Mouse (Mus musculus) kidney, embryonic 14.5 days (tissue): ENCODE data around the gene Camk2d. TPM values are rescaled to one million over a fixed set of nuclear protein-coding genes. Genes with fewer than 3 reads are reported as not detected.

Experiments
- ATAC-seq: fragments of 200-750 bp; cut with Nextera tagmentation; 2 replicates; pipeline ENCODE4 v1.8.0; 2017; ENCODE audit warnings: moderate number of reproducible peaks, mild to moderate bottlenecking, moderate TSS enrichment, moderate library complexity; ENCODE audit not compliant: low FRiP score, low TSS enrichment
- H3K27ac ChIP-seq: fragments of 300-500 bp; sonication (generic); 2 replicates; pipeline ENCODE4 v1.5.1; 2014; ENCODE audit warnings: low read depth, mild to moderate bottlenecking, low read length, moderate library complexity, mixed read lengths
- H3K27me3 ChIP-seq: fragments of 300-500 bp; sonication (generic); 2 replicates; pipeline ENCODE4 v1.6.1; 2014; ENCODE audit warnings: mild to moderate bottlenecking, low read length; ENCODE audit not compliant: control insufficient read depth, insufficient read depth
- H3K36me3 ChIP-seq: fragments of 300-500 bp; sonication (generic); 2 replicates; pipeline ENCODE4 v1.6.1; 2014; ENCODE audit warnings: low read length, mixed read lengths; ENCODE audit not compliant: control insufficient read depth, insufficient read depth
- H3K4me1 ChIP-seq: fragments of 300-500 bp; sonication (generic); 2 replicates; pipeline ENCODE4 v1.6.1; 2014; ENCODE audit warnings: low read length, mixed read lengths; ENCODE audit not compliant: control insufficient read depth, insufficient read depth
- H3K4me2 ChIP-seq: fragments of 300-500 bp; sonication (generic); replicated peaks from 2 replicates; pipeline ENCODE4 v1.6.1; 2014; ENCODE audit warnings: low read depth, mild to moderate bottlenecking, low read length
- H3K4me3 ChIP-seq: fragments of 300-500 bp; sonication (generic); 2 replicates; pipeline ENCODE4 v1.5.1; 2014; ENCODE audit warnings: mild to moderate bottlenecking, low read length
- H3K9ac ChIP-seq: fragments of 300-500 bp; sonication (generic); 2 replicates; pipeline ENCODE4 v1.6.1; 2014; ENCODE audit warnings: low read depth, mild to moderate bottlenecking, low read length, moderate library complexity
- H3K9me3 ChIP-seq: fragments of 300-500 bp; sonication (generic); 2 replicates; pipeline ENCODE4 v1.6.1; 2016; ENCODE audit warnings: low read length; ENCODE audit not compliant: control insufficient read depth
- WGBS: fragments of 180-500 bp; shearing (Covaris S2); extraction: QIAGEN DNeasy Blood & Tissue Kit; methylation state at CpG from one replicate; pipeline ENCODE4 v1.1.7; 2014; 5-methylcytosine and 5-hydroxymethylcytosine counted together
- polyA plus RNA-seq: library from polyadenylated mRNA; unstranded; fragments of >200 nt; fragmentation: Nextera tagmentation; extraction: Ambion mirVana; gene quantifications from 2 replicates; pipeline ENCODE4 v1.2.1, GENCODE M21; 2014

Camk2d gene
- polyA plus RNA-seq, 1 experiment from 2014 or later = 29.4 TPM

- H3K27me3 ChIP-seq = no peaks in the 10 kb centered on the region
- no peaks in the 10 kb centered on the region for H3K4me1 ChIP-seq
- no peak for ATAC-seq
- H3K9me3 ChIP-seq = no peaks in the 10 kb centered on the region
- no peak overlapping the region for H3K9ac ChIP-seq
- H3K4me2 ChIP-seq = no peak overlapping the region
- H3K27ac ChIP-seq = no peak overlapping the region
- no peaks in the 10 kb centered on the region for H3K36me3 ChIP-seq
- H3K4me3 ChIP-seq = no peak overlapping the region
- 59% methylated on average over 4 of the region's 4 CpGs for WGBS
These were observed 85.9 kb downstream of the Camk2d start for GRCm38 (mm10) chr3:126681996-126682395.

GRCm38 (mm10) chr3:126685363-126685762 is 89.3 kb downstream of the Camk2d start:
- Histone ChIP-seq H3K36me3 (no peaks in the 10 kb centered on the region), H3K4me2 (no peak overlapping the region), H3K4me3 (no peak overlapping the region), H3K4me1 (no peaks in the 10 kb centered on the region), H3K9ac (no peak overlapping the region), H3K9me3 (no peaks in the 10 kb centered on the region), H3K27me3 (no peaks in the 10 kb centered on the region), H3K27ac (no peak overlapping the region)
- 63% methylated on average over 6 of the region's 6 CpGs for WGBS
- ATAC-seq = no peak

GRCm38 (mm10) chr3:126687150-126687549 is 91.0 kb downstream of the Camk2d start:
- ATAC-seq = no peak
- Histone ChIP-seq H3K36me3 (no peaks in the 10 kb centered on the region), H3K4me2 (no peak overlapping the region), H3K9me3 (no peaks in the 10 kb centered on the region), H3K27me3 (no peaks in the 10 kb centered on the region), H3K4me3 (no peak overlapping the region), H3K27ac (no peak overlapping the region), H3K9ac (no peak overlapping the region), H3K4me1 (peaks cover 1% of the 10 kb centered on the region; the same call in 1 of the 2 replicates)
- whole genome bisulfite sequencing = 88% methylated on average over 4 of the region's 4 CpGs

DNA sequence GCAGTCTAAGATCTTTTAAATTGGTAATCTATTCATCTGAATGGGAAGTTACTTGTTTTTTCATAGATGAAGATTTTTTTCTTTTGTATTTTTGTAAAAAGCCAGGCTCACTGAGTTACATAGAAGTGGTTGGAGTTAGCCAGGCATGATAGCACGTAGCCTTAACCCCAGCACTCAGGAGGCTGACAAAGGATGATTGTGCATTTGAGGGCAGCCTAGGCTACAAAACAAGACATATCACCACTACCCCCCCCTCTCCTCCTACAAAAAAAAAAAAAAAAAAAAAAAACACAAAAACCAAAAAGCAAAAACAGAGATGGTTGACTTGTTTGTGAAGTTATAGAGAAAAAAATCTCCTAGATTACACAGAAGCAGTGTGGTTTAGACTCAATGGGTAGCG is 92.4 kb downstream of the Camk2d start:
- Histone ChIP-seq H3K9me3 (no peaks in the 10 kb centered on the region), H3K36me3 (no peaks in the 10 kb centered on the region), H3K4me3 (no peak overlapping the region), H3K27me3 (no peaks in the 10 kb centered on the region), H3K27ac (no peak overlapping the region), H3K4me1 (peaks cover 14% of the 10 kb centered on the region; the same call in 1 of the 2 replicates), H3K9ac (no peak overlapping the region), H3K4me2 (no peak overlapping the region)
- WGBS = 84% methylated on average over 2 of the region's 2 CpGs
- ATAC-seq = no peak

DNA sequence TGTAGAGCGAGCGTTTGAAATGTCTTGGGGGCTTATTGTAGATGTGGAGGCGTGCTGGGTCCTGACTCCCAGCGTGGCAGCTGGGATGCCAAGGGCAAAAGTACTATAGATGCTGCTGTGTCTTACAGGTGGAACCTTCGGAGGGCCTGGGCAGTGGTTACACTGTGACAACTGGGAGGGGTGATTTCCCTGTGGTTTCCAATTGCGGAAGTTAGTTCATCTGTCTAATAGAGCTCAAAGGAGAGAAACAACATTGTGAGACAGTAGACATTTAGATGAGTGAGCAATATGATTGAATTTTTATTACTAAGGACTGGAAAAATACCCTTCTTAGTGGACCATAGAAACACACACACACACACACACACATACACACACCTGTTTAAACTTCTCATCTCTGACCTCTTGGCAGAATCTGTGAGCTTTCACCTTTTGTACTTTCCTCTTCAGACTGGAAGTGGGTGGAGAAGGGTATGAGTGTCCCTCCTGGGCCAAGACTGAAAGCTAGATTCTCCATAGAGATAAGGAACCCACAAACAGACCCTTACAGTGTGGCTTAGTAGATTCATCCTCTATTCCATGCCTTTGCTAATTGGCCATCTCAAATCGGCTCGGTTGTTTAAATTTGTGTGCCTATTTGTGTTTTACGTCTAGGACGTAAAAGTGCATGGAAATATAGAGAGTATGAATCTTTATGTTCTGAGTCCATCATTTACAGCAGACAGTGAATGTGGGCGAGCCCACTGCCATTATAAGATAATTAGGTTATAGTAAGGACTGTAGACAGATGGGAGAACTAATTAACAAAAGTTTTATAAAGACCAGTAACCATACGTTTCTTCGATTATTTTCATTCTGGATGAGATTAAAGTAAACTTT is 94.8 kb downstream of the Camk2d start:
- Histone ChIP-seq H3K27ac (no peak overlapping the region), H3K36me3 (no peaks in the 10 kb centered on the region), H3K9ac (no peak overlapping the region), H3K27me3 (no peaks in the 10 kb centered on the region), H3K4me2 (no peak overlapping the region), H3K9me3 (no peaks in the 10 kb centered on the region), H3K4me3 (no peak overlapping the region), H3K4me1 (peaks cover 23% of the 10 kb centered on the region)
- 87% methylated on average over 13 of the region's 13 CpGs for WGBS
- ATAC-seq = no peak

- 78% methylated on average over 2 of the region's 2 CpGs for WGBS
- ATAC-seq = no peak
- no peaks in the 10 kb centered on the region for H3K36me3 ChIP-seq
- H3K27me3 ChIP-seq = no peaks in the 10 kb centered on the region
- H3K9ac ChIP-seq = no peak overlapping the region
- no peak overlapping the region for H3K4me3 ChIP-seq
- peaks cover 24% of the 10 kb centered on the region for H3K4me1 ChIP-seq
- H3K9me3 ChIP-seq = no peaks in the 10 kb centered on the region
- no peak overlapping the region for H3K4me2 ChIP-seq
- H3K27ac ChIP-seq = no peak overlapping the region
These were observed 95.5 kb downstream of the Camk2d start for GRCm38 (mm10) chr3:126691565-126691964.

GRCm38 (mm10) chr3:126692797-126693196 is 96.7 kb downstream of the Camk2d start:
- peak overlapping the region; percentile 32; the same call in 1 of the 2 replicates for H3K27ac ChIP-seq
- H3K27me3 ChIP-seq = no peaks in the 10 kb centered on the region
- WGBS = 41% methylated on average over 8 of the region's 8 CpGs
- peak overlapping the region; percentile 31 for H3K4me2 ChIP-seq
- no peak overlapping the region for H3K9ac ChIP-seq
- no peak overlapping the region for H3K4me3 ChIP-seq
- peak; percentile 54; the same call in 1 of the 2 replicates for ATAC-seq
- H3K4me1 ChIP-seq = peaks cover 24% of the 10 kb centered on the region
- H3K36me3 ChIP-seq = no peaks in the 10 kb centered on the region
- H3K9me3 ChIP-seq = no peaks in the 10 kb centered on the region

DNA sequence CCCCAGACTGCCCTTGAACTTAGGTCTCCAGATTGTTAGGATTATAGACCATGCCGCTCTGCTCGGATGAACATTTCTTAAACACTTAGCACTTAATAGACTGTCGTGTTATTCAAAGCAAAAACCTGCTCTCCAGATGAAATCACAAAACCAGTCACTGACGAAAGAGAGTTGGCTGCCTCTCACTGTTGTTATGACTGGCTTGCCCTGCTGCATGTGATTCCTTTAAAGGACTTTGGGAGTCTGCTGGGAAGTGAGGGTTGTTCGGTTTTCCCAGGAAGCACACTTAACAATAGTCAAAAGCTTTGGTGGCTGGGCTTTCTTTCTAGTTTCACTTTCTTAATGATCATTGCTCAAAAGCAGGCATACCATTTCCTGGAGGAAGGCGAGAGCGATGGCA is 97.2 kb downstream of the Camk2d start:
- no peaks in the 10 kb centered on the region for H3K36me3 ChIP-seq
- H3K27me3 ChIP-seq = no peaks in the 10 kb centered on the region
- H3K4me2 ChIP-seq = peak overlapping the region; percentile 31
- WGBS = 21% methylated on average over 7 of the region's 7 CpGs
- no peak overlapping the region; the same call in 1 of the 2 replicates for H3K27ac ChIP-seq
- peak; percentile 37 for ATAC-seq
- H3K4me1 ChIP-seq = peaks cover 24% of the 10 kb centered on the region
- no peak overlapping the region for H3K9ac ChIP-seq
- no peak overlapping the region; the same call in 1 of the 2 replicates for H3K4me3 ChIP-seq
- no peaks in the 10 kb centered on the region for H3K9me3 ChIP-seq
